In the genomic region with DNA sequence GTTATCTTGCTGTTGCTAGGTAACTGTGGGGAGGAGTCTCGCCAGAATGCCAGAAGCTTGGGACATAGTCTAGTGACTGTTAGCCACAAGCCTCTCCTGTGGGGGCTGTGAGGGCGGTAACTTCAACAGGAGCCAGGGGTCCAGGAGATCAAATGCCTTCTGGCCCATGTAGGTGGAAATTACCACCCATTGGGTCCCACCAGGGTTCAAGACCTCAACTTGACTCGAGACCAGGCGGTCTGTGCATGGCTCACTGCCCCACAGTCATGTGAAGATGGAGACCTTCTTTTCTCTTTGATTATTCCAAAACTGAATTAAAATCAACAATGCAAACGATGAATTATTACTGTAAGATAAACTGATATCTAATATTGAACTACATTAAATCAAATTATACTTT, we compare ENCODE assay signal across 27 mouse cellular contexts.
DNase-seq lines count a peak whose midpoint lies in the region; ATAC-seq and TF ChIP-seq lines count a peak whose summit lies in the region.
"Had no signal": no experiment of that assay in that cellular context is flagged by ENCODE, and none has a peak within 500 bp of the region (broad histone marks: within the 10 kb centered on the region; RNA-seq: fewer than 3 reads in every experiment).

No protein-coding gene starts in this region.

- H3K4me1 ChIP-seq in kidney, embryonic 14.5 days (ENCODE audit: control insufficient read depth, insufficient read depth, low read length): no peaks in the 10 kb centered on the region
- H3K4me1 ChIP-seq in testis, adult 2 months (ENCODE audit: control insufficient read depth, insufficient read depth, low read length): peaks cover 10% of the 10 kb centered on the region
- H3K4me1 ChIP-seq: embryonic facial prominence, embryonic 12.5 days; forebrain, embryonic 13.5 days; forebrain, embryonic 15.5 days had no signal

- intact Hi-C loops in heart, postnatal 36 days (cut with DNase I): no loop called here

- H3K9ac ChIP-seq in kidney, embryonic 14.5 days (ENCODE audit: low read depth, low read length): no peak overlapping the region
- H3K9ac ChIP-seq: embryonic facial prominence, embryonic 12.5 days; forebrain, embryonic 13.5 days; forebrain, embryonic 15.5 days; forebrain, postnatal 0 days had no signal

- peak; percentile 55; the same call in 1 of the 2 replicates for ATAC-seq in kidney, embryonic 14.5 days (ENCODE audit: low FRiP score, low TSS enrichment)
- ATAC-seq: activated CD4-positive, CD25-positive, alpha-beta regulatory T cell, adult 4 months; CD4-positive, CD25-positive, alpha-beta regulatory T cell, adult 4 months; forebrain, embryonic 13.5 days; forebrain, embryonic 15.5 days; forebrain, postnatal 0 days; Patski had no signal

- no peak for TF ChIP-seq CTCF in testis, adult 2 months (IDR thresholded peaks at IDR 0.05; ENCODE audit: control insufficient read depth, insufficient read depth, insufficient replicate concordance, low read depth, low read length)

- no peak overlapping the region for H3K27ac ChIP-seq in kidney, embryonic 14.5 days (ENCODE audit: low read depth, low read length)
- H3K27ac ChIP-seq in testis, adult 2 months (ENCODE audit: control insufficient read depth, insufficient read depth, low read depth, low read length): peak overlapping the region; percentile 36; the same call in 1 of the 2 replicates
- H3K27ac ChIP-seq: embryonic facial prominence, embryonic 10.5 days; embryonic facial prominence, embryonic 12.5 days; forebrain, embryonic 13.5 days; forebrain, embryonic 15.5 days had no signal

- no peaks in the 10 kb centered on the region for H3K9me3 ChIP-seq in kidney, embryonic 14.5 days (ENCODE audit: control insufficient read depth, low read length)
- H3K9me3 ChIP-seq: embryonic facial prominence, embryonic 10.5 days; embryonic facial prominence, embryonic 12.5 days; forebrain, embryonic 13.5 days; forebrain, embryonic 15.5 days had no signal

- no peaks in the 10 kb centered on the region for H3K27me3 ChIP-seq in kidney, embryonic 14.5 days (ENCODE audit: control insufficient read depth, insufficient read depth, low read length)
- no peaks in the 10 kb centered on the region for H3K27me3 ChIP-seq in testis, adult 2 months (ENCODE audit: control insufficient read depth, insufficient read depth, low read length)
- H3K27me3 ChIP-seq: CH12.LX; embryonic facial prominence, embryonic 12.5 days; forebrain, embryonic 13.5 days; forebrain, embryonic 15.5 days had no signal

- TF ChIP-seq POLR2A in testis, adult 2 months (IDR thresholded peaks at IDR 0.05; ENCODE audit: control insufficient read depth, low read depth, low read length): peak; percentile 44; the same call in 1 of the 2 replicates

- no peaks in the 10 kb centered on the region for H3K36me3 ChIP-seq in kidney, embryonic 14.5 days (ENCODE audit: control insufficient read depth, insufficient read depth, low read length)
- no peaks in the 10 kb centered on the region for H3K36me3 ChIP-seq in testis, adult 2 months (ENCODE audit: control insufficient read depth, insufficient read depth, low read length)
- H3K36me3 ChIP-seq: embryonic facial prominence, embryonic 10.5 days; embryonic facial prominence, embryonic 12.5 days; forebrain, embryonic 15.5 days; G1E had no signal

- H3K4me2 ChIP-seq in kidney, embryonic 14.5 days (replicated peaks; ENCODE audit: low read depth, low read length): no peak overlapping the region
- H3K4me2 ChIP-seq: embryonic facial prominence, embryonic 12.5 days; forebrain, embryonic 13.5 days; forebrain, embryonic 15.5 days had no signal

- 51% methylated on average over 5 of the region's 5 CpGs for WGBS in kidney, embryonic 14.5 days

- H3K4me3 ChIP-seq in kidney, embryonic 14.5 days (ENCODE audit: low read length): no peak overlapping the region
- H3K4me3 ChIP-seq in testis, adult 2 months (ENCODE audit: control insufficient read depth, low read depth, low read length): peak overlapping the region; percentile 89
- H3K4me3 ChIP-seq: embryonic facial prominence, embryonic 10.5 days; embryonic facial prominence, embryonic 12.5 days; forebrain, embryonic 13.5 days; forebrain, embryonic 15.5 days had no signal

- peak; percentile 2 to 5 for DNase-seq in cerebellum, postnatal 10 days
- no peak for DNase-seq in cerebellum, adult 8-10 months
- peak; percentile 70 for DNase-seq in heart, adult 11 months
- no peak for DNase-seq in heart, postnatal 36 days
- DNase-seq in kidney, adult 18-20 months: no peak
- no peak for DNase-seq in testis, postnatal 10 days (ENCODE audit: low spot score)
- DNase-seq: adrenal gland, adult 8-10 months; adrenal gland, postnatal 14 days; adrenal gland, postnatal 36 days; B cell, adult 2 months; cerebellum, adult 11-12 months; cerebellum, adult 2 months; cerebellum, adult 9-11 months; cerebellum, postnatal 25 days; embryo, embryonic 11 days; forebrain, postnatal 0 days had no signal

Comparison
In these comparisons a context has a peak if more than half of its experiments do, and no peak if none do; other contexts are left out.
1. DNase-seq: peak in cerebellum, postnatal 10 days (2 of 2) and heart, adult 11 months (single experiment); none in cerebellum, adult 8-10 months (single experiment), heart, postnatal 36 days (0 of 2), kidney, adult 18-20 months (single experiment) and testis, postnatal 10 days (single experiment).